Mouse (Mus musculus) liver, embryonic 11.5 days (tissue): ENCODE data around the gene Ly6f. TPM values are rescaled to one million over a fixed set of nuclear protein-coding genes. Genes with fewer than 3 reads are reported as not detected.
"Not testable (repeated sequence)": the region's sequence is repeated elsewhere in the genome, so short reads cannot be mapped to it uniquely, and the experiment has no call there.

Source experiments
- ATAC-seq: fragments of 200-750 bp; cut with Nextera tagmentation; replicated peaks from 2 replicates; pipeline ENCODE4 v1.8.0; 2017; ENCODE audit warnings: moderate number of reproducible peaks, mild to moderate bottlenecking, moderate TSS enrichment, moderate library complexity; ENCODE audit not compliant: low FRiP score
- DNase-seq: peaks from one replicate; pipeline ENCODE4 v3.0.0-alpha.2; 2017; ENCODE audit warnings: low spot score
- H3K27ac ChIP-seq: fragments of 300-500 bp; sonication (generic); 2 replicates; pipeline ENCODE4 v1.5.1; 2014; ENCODE audit warnings: mild to moderate bottlenecking, low read depth, low read length, control low read depth
- H3K27me3 ChIP-seq: fragments of 300-500 bp; sonication (generic); replicated peaks from 2 replicates; pipeline ENCODE4 v1.6.1; 2014; ENCODE audit warnings: low read length, mixed read lengths; ENCODE audit not compliant: control insufficient read depth, insufficient read depth
- H3K36me3 ChIP-seq: fragments of 300-500 bp; sonication (generic); 2 replicates; pipeline ENCODE4 v1.6.1; 2014; ENCODE audit warnings: mild to moderate bottlenecking, low read length, moderate library complexity, mixed read lengths; ENCODE audit not compliant: control insufficient read depth, insufficient read depth
- H3K4me1 ChIP-seq: fragments of 300-500 bp; sonication (generic); replicated peaks from 2 replicates; pipeline ENCODE4 v1.6.1; 2014; ENCODE audit warnings: low read length, mixed read lengths; ENCODE audit not compliant: control insufficient read depth, insufficient read depth
- H3K4me2 ChIP-seq: fragments of 300-500 bp; sonication (generic); 2 replicates; pipeline ENCODE4 v1.6.1; 2014; ENCODE audit warnings: mild to moderate bottlenecking, control low read depth, moderate library complexity
- H3K4me3 ChIP-seq: fragments of 300-500 bp; sonication (generic); 2 replicates; pipeline ENCODE4 v1.5.1; 2014; ENCODE audit warnings: low read depth, low read length, control low read depth
- H3K9ac ChIP-seq: fragments of 300-500 bp; sonication (generic); 2 replicates; pipeline ENCODE4 v1.6.1; 2014; ENCODE audit warnings: low read depth, low read length, control low read depth
- H3K9me3 ChIP-seq: fragments of 300-500 bp; sonication (generic); 2 replicates; pipeline ENCODE4 v1.6.1; 2016; ENCODE audit warnings: low read length, inconsistent platforms, mixed read lengths; ENCODE audit not compliant: control insufficient read depth
- WGBS: fragments of 180-500 bp; shearing (Covaris S2); extraction: QIAGEN DNeasy Blood & Tissue Kit; methylation state at CpG from one replicate; pipeline ENCODE4 v1.1.7; 2014; 5-methylcytosine and 5-hydroxymethylcytosine counted together
- polyA plus RNA-seq: library from polyadenylated mRNA; unstranded; fragments of >200 nt; fragmentation: Nextera tagmentation; extraction: Ambion mirVana; gene quantifications from 2 replicates; pipeline ENCODE4 v1.2.1, GENCODE M21; 2014

Ly6f gene
- polyA plus RNA-seq, 1 experiment from 2014 or later, result not detected

GRCm38 (mm10) chr15:75268916-75269829 lies 952 bp downstream of the Ly6f start:
- no peak for DNase-seq

DNA sequence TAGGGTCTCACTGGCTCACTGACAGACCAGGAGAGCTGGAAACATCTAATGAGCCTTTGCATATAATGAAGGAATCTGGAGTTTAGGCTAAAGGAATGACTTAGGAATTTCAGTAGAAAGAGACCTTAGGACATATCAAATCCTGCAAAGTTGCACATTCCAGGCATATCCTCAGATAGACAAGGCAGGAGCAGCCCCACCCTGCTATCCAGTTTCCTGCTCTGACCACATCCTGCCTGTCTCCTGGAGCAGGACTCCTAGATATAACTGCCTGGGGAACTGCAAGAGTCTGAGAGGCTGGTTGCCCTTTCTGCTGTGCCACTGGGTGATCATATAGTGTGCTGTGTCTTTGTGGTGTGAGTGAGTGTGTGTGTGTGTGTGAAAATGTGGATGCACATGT lies 1.9 kb downstream of the Ly6f start:
- no peaks in the 10 kb centered on the region for H3K36me3 ChIP-seq
- no peaks in the 10 kb centered on the region for H3K27me3 ChIP-seq
- DNase-seq (no peak), ATAC-seq (no peak)
- no peak overlapping the region for H3K4me3 ChIP-seq
- H3K4me2 ChIP-seq, result no peak overlapping the region
- no peak overlapping the region for H3K9ac ChIP-seq
- no peaks in the 10 kb centered on the region for H3K9me3 ChIP-seq
- no peak overlapping the region for H3K27ac ChIP-seq
- H3K4me1 ChIP-seq, result no peaks in the 10 kb centered on the region

More at GRCm38 (mm10) chr15:75268916-75269829, 952 bp downstream of the Ly6f start:
- Histone ChIP-seq H3K4me3 (no peak overlapping the region), H3K9me3 (no peaks in the 10 kb centered on the region), H3K9ac (no peak overlapping the region), H3K4me1 (no peaks in the 10 kb centered on the region), H3K36me3 (no peaks in the 10 kb centered on the region), H3K27ac (no peak overlapping the region), H3K4me2 (no peak overlapping the region), H3K27me3 (no peaks in the 10 kb centered on the region)
- no peak for ATAC-seq
- 66% methylated on average over 5 of the region's 5 CpGs for WGBS

DNA sequence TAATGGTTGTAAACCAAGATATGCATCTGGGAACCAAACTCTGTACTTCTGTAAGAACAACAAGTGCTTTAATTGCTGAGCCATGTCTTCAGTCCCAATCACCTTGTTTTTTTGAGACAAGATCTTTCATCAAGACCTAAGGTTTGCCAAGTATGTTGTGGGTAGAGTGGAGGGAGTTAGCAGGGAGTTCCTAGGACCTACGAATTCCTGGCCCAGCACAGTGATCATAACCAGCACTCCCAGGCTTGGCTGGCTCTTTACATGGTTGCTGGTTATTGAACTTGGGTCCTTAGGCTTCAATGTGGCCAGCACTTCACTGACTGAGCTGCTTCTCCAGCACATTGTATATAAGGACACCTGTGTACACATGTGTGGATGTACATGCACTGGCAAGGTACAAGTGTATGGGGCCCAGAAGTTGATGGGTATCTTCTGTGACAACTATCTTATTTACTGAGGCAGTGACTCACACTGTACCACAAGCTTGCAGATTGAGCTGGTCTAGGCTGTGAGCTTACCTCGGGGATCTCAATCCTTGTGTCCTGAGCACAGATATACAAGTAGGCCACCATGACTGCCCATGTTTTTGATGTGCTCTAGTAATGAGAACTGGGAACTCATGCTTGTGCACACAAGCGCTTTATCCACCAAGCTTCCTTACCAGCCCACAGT lies 2.6 kb downstream of the Ly6f start:
- 72% methylated on average over 3 of the region's 3 CpGs for WGBS
- Histone ChIP-seq H3K4me1 (no peaks in the 10 kb centered on the region), H3K36me3 (no peaks in the 10 kb centered on the region), H3K4me3 (no peak overlapping the region), H3K27ac (no peak overlapping the region), H3K9ac (no peak overlapping the region), H3K4me2 (no peak overlapping the region), H3K9me3 (no peaks in the 10 kb centered on the region), H3K27me3 (no peaks in the 10 kb centered on the region)
- DNase-seq (no peak), ATAC-seq (no peak)

DNA sequence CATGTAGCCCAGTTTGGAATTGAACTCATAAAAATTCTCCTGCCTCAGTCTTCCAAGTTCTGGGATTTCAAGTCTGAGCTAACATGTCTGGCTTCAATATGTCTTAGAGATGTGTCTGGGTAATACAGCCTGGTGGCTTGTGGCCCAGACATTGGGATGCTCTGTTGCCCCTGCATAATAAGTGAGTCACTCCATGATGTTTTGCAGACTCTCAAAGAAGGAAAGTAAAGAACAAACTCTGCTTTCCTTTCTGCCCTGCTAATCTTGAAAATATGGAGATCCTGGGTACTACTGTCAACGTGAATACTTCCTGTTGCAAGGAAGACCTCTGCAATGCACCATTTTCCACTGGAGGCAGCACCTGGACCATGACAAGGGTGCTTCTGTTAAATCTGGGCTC lies 3.2 kb downstream of the Ly6f start:
- Histone ChIP-seq H3K4me3 (no peak overlapping the region), H3K9ac (no peak overlapping the region), H3K36me3 (no peaks in the 10 kb centered on the region), H3K4me1 (no peaks in the 10 kb centered on the region), H3K9me3 (no peaks in the 10 kb centered on the region), H3K27me3 (no peaks in the 10 kb centered on the region), H3K4me2 (no peak overlapping the region), H3K27ac (no peak overlapping the region)
- ATAC-seq (no peak), DNase-seq (no peak)
- WGBS, result 65% methylated on average over 1 of the region's 1 CpGs

DNA sequence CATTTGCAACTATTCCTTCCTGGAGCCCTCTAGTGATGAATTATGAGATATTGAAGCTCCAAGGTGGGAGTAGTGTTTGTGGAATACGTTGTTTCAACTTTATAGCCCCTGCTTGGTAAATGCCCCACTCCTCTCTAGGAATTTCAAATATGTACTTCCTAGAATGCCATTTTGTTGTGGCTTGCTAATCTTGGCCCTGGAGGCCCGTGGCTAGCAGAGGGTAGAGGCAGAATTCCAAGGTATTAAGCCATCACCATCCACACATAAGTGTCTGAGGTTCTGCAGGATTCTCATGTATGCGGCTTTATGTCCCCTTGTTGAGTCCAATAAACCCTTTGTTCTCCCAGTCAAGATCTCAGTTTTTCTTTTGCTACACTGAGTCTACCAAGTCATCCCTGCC lies 3.7 kb downstream of the Ly6f start:
- 61% methylated on average over 3 of the region's 3 CpGs for WGBS

GRCm38 (mm10) chr15:75281991-75282390 lies 13.8 kb downstream of the Ly6f start:
- not testable (repeated sequence) for H3K27me3 ChIP-seq, H3K4me2 ChIP-seq, ATAC-seq, H3K9me3 ChIP-seq, H3K27ac ChIP-seq, H3K9ac ChIP-seq, H3K4me1 ChIP-seq, DNase-seq, H3K36me3 ChIP-seq, H3K4me3 ChIP-seq
- 81% methylated on average over 5 of the region's 5 CpGs for WGBS

More for the DNA sequence above, 3.7 kb downstream of the Ly6f start:
- ATAC-seq (no peak), DNase-seq (no peak)
- Histone ChIP-seq H3K9ac (no peak overlapping the region), H3K4me1 (no peaks in the 10 kb centered on the region), H3K27me3 (no peaks in the 10 kb centered on the region), H3K27ac (no peak overlapping the region), H3K4me2 (no peak overlapping the region), H3K36me3 (no peaks in the 10 kb centered on the region), H3K9me3 (no peaks in the 10 kb centered on the region), H3K4me3 (no peak overlapping the region)

- not testable (repeated sequence) for H3K4me2 ChIP-seq, ATAC-seq, H3K4me3 ChIP-seq, H3K4me1 ChIP-seq, H3K9me3 ChIP-seq, H3K9ac ChIP-seq, H3K27ac ChIP-seq, DNase-seq, H3K27me3 ChIP-seq, H3K36me3 ChIP-seq
- 76% methylated on average over 4 of the region's 4 CpGs for WGBS
Measured at GRCm38 (mm10) chr15:75286512-75286911, 18.3 kb downstream of the Ly6f start.

GRCm38 (mm10) chr15:75292377-75292776 lies 24.2 kb downstream of the Ly6f start:
- H3K4me3 ChIP-seq, result no peak overlapping the region
- 78% methylated on average over 1 of the region's 1 CpGs for WGBS
- no peaks in the 10 kb centered on the region for H3K9me3 ChIP-seq
- H3K9ac ChIP-seq, result no peak overlapping the region
- no peak for ATAC-seq
- H3K4me1 ChIP-seq, result no peaks in the 10 kb centered on the region
- H3K36me3 ChIP-seq, result no peaks in the 10 kb centered on the region
- no peak for DNase-seq
- H3K27ac ChIP-seq, result no peak overlapping the region
- H3K4me2 ChIP-seq, result no peak overlapping the region
- no peaks in the 10 kb centered on the region for H3K27me3 ChIP-seq
